Mouse (Mus musculus) cerebellum, adult 11 months (tissue): Measurements from ENCODE around the gene Nipal3.

Source experiments
- DNase-seq: peaks from one replicate; pipeline ENCODE4 v3.0.0; 2022

Nipal3 gene

DNA sequence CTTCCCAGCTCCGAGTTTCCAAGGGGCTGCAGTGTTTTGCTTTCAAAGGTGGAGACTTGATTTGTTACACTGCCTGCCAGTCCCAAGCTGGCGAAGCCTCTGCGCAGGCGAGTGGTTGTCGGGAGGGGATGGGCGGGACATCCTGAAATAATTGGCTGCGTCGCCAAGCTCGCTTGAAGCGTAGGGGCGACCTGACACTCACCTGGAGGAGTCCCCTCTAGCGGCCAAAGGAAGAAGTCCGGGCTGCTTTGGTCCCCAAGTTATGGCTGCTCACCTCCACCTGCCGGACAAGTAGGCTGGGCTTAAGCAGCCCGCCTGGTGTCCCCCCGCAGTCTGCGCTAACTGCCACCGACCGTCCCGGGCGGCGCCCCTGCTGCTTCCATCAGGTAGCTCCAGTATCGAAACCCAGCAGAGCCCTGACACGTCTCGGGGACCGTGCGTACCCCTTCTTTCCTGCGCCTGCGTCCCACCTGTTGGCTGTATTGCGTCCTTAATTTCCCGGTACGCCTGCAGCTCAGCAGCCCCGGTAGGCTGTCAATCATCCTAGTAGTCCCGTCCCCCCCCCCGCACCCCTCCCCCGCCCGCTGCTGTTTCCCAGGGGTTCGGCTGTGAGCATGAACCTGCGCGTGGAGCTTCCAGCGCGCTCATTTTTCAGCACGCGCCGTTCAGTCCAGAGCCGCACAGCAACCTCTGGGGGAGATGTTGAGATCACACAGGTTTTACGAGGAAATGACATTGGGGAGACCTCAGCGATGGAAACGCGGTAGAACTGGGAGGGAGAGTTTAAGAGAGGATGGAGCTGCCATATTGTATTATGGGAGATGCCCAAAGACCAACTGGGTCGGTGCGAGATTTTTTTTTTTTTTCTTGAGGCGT is at the start of gene Nipal3, which contains the start of gene Stpg1:
Nipal3 (minus strand) TSS at position 518 of the 876 bp plus-strand sequence.
Stpg1 (plus strand) TSS at position 270 of the 876 bp plus-strand sequence.
- DNase-seq, result peak; percentile 93

DNA sequence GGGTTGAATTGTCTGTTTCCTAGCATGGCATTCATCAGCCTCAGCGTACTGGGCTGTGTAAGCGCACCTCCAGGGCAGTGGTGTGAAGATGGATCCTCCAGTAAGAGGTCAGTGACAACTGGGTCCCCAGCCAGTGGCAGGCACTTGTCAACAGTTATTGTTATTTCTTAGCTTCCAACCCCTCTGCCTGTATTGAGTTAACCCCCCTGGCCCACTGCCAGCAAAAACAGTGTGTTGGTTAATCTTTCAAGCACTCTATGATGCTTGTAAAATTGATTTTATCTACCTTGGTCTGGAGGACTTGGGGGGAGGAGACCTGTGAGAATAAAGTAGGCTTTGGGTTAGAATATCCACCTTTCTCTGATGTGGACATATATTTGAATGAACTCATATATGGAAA is 49.4 kb upstream of the Nipal3 start:
- DNase-seq, result no peak

GRCm38 (mm10) chr4:135540057-135540456 is 45.2 kb upstream of the Nipal3 start:
- DNase-seq, result no peak

DNA sequence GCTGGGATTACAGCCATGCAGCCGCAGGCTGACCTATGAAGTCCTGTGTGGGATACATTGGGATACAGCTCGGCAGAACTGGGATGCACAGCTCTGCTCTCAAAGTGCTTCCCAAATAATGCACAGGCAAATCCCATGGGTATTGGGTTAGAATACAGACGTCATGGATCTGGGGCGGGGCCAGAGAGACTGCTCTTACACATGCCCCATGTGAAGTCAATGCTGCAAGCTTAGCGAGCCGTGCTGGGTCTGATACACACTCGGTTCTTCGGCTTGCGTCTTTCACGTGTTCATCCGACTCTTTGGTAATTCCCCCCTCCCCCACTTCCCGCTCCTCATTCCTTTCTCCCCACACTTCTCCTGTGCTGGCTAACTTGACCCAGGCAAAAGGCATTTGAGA is 44.2 kb upstream of the Nipal3 start:
- no peak for DNase-seq

GRCm38 (mm10) chr4:135535021-135535420 is 40.2 kb upstream of the Nipal3 start:
- DNase-seq, result no peak

DNA sequence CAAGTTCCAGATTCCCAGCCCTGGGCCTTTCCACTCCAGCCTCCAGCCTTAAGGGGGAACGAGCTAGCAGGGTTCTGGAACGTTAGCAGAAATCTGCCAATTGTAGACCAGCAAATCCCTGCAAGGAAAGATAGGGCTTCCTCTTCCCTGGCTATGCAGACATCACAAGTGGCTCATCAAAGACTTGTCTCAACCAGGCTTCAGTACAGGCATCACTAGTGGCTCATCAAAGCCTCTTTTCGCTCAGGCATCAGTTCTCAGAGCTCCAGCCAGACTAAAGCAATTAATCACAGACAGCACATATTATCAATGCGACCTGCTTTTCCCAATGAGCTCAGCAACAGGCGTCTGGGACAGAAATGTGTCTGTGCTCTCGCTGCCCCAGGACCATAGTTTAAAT is 38.2 kb upstream of the Nipal3 start:
- DNase-seq, result no peak

- DNase-seq, result no peak
Measured at GRCm38 (mm10) chr4:135531771-135532613, 37.2 kb upstream of the Nipal3 start.

- no peak for DNase-seq
Measured at GRCm38 (mm10) chr4:135531236-135531635, 36.4 kb upstream of the Nipal3 start.

- DNase-seq, result no peak
Measured at GRCm38 (mm10) chr4:135530270-135530669, 35.4 kb upstream of the Nipal3 start.

DNA sequence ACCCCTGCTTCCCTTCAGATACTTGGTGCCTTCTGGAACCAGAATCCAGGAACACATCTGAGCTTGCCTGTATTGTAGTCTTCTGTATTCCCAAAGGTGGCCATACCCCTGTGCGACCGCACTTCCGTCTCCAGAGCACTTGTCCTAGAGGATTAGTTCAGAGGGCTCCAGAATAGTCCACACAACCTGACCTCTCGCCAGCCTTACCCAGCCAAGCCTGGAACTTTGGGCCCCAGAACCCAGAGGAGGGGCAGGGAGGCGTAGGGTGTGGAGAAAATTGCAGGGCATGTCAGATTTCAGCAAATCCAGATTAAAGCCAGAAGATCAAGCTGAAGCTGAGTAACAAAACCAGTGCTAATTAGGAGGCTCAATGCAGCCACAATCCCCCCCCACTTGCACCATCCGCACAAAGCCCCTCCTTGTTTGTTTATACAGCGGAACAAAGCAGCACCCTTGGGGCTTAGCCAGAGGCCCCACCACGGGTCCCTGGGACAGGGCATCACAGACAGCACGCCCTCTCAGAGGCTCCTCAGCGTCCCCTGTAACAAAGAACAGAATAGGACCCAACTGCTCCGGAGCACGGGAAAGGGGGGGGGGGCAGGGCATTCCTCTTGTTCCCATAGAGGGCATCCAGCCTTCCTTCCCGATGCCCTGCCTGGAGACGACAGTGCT is 31.3 kb upstream of the Nipal3 start:
- DNase-seq, result no peak

DNA sequence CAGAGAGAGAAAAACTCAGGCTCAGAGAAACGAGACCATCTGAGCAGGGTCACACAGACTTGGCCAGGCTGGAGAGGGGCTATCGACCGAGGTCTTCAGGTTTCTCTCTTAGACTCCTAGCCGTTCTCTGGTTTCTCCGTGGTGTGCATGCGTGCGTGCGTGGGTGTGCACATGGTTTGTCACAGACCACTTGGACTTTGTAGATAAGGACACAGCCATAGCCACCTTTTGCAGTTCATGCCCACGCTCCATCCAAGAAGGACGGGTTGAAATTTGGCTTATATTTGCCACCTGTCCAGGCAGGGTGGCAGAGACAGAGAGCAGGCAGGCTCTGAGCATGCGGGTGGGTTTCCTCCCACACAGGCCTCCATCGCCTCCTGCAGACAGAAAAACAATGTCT is 30.2 kb upstream of the Nipal3 start:
- DNase-seq, result no peak

GRCm38 (mm10) chr4:135523939-135524338 is 29.1 kb upstream of the Nipal3 start:
- no peak for DNase-seq

DNA sequence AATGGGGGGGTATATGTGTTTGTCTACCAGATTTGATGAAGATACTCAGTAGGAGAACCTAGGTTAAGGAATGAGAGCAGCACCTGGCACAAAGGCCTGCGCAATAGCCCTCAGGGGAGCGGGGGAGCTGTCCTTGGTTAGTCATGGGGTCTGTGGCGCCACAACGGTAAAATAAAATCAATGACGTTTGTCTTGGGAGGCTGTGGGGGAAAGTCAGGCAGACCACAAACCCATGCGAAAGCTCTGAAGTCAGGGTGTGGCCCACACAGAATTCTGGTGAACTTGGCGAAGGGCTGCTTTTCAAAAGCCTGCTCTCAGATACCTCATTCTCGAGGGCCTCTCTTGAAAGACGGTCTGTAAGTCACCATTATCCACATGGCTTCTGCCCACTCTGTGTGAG is 25.6 kb upstream of the Nipal3 start:
- no peak for DNase-seq

DNA sequence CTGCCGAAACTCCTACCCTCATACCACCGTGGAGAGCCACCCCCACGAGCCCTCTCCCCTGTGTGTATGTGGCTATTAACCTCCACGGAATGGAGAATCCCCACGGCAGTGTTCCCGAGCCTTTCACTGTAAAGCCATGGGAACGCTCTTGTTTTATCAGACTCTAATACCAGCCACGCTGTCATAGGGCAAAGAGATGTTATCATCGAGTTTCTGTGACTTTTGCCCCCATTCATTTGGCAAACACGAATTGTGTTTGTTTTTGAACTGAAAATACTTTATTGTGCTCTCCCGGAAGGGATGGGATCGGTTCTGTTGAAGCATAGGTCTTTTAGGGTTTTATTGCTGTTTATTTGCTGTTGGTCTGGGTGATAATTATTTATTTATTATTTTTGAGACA is 23.3 kb upstream of the Nipal3 start:
- DNase-seq, result no peak

- DNase-seq, result no peak
Measured at GRCm38 (mm10) chr4:135516351-135517316, 21.8 kb upstream of the Nipal3 start.

GRCm38 (mm10) chr4:135514925-135515324 is 20.1 kb upstream of the Nipal3 start:
- DNase-seq, result no peak

- no peak for DNase-seq
Measured at GRCm38 (mm10) chr4:135513865-135514264, 19.0 kb upstream of the Nipal3 start.

DNA sequence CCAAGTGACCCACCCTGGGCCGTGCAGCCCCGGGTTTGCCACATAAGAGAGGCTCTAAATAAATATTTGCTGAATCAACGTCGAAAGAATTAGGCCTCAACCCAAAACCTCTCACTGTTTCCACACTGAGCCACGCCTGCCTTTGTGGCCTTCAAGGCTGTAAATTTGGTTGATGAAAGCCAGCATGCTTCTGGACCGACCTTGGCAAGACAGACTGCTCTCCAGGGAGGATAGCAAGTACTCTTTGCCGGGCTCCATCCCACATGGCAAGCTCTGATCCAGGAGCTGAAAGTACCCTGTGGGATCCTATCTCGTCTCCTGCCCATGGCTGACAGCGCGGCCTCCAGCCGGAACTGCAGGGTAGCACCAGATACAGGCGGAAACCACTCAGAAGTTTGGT is 14.7 kb upstream of the Nipal3 start:
- no peak for DNase-seq

GRCm38 (mm10) chr4:135508419-135509039 is 13.7 kb upstream of the Nipal3 start:
- peak; percentile 51 for DNase-seq

- no peak for DNase-seq
Measured at GRCm38 (mm10) chr4:135507547-135508350, 12.9 kb upstream of the Nipal3 start.

GRCm38 (mm10) chr4:135505794-135506193 is 11.0 kb upstream of the Nipal3 start:
- DNase-seq, result no peak
